Comparison of ENCODE assay signal across 17 mouse cellular contexts in the genomic region with DNA sequence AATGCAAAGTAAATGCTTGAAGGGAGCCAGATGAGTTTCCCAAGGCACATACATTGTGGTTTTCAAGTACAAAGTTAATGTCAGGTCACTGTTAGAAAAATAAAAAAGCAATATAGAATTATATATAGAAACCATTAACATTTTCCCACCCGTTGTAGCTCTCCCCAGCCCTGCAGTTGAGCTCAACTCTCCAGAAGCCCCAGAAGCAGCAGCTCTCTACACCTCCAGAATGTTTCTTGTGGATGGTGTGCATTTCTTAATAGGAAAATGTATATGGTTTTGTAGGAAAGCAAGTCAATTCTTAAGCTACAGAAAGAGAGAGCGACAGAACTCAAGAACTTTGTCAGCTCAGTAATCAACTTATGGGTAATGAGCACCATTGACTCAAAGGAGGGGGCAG.
"Had no signal": no experiment of that assay in that cellular context is flagged by ENCODE, and none has a peak within 500 bp of the region (broad histone marks: within the 10 kb centered on the region; RNA-seq: fewer than 3 reads in every experiment).

No protein-coding gene starts in this region.

- DNase-seq: left cerebral cortex, postnatal 4 days; liver; liver, embryonic 13.5 days; liver, postnatal 0 days; lung, adult 18-20 months; lung, adult 2 months; lung, embryonic 14.5 days; lung, postnatal 10 days; lung, postnatal 14 days; lung, postnatal 36 days; lung, postnatal 4 days; midbrain, embryonic 14.5 days had no signal

- ATAC-seq: liver, embryonic 12.5 days; liver, postnatal 0 days; lung, postnatal 0 days; midbrain, embryonic 13.5 days; midbrain, embryonic 15.5 days; midbrain, embryonic 16.5 days had no signal
